Mouse (Mus musculus): ENCODE measurements around the gene Gm45753. TPM values are rescaled to one million over a fixed set of nuclear protein-coding genes. Genes with fewer than 3 reads are reported as not detected.
"Not testable (repeated sequence)": the region's sequence is repeated elsewhere in the genome, so short reads cannot be mapped to it uniquely, and the experiment has no call there.

The Gm45753 gene
- total RNA-seq (2021) = not detected
- long read RNA-seq, experiment 1 = 0 reads
- long read RNA-seq, experiment 2 = 0 reads

- DNase-seq = no peak
Measured at GRCm38 (mm10) chr8:45308366-45308765, at the start of gene Gm45753. Gm45753 (minus strand) TSS chr8:45308466.

GRCm38 (mm10) chr8:45355809-45356208 lies 47.5 kb upstream of the Gm45753 start:
- no peak for DNase-seq

GRCm38 (mm10) chr8:45345031-45345430 lies 36.8 kb upstream of the Gm45753 start:
- peak; percentile 66 for DNase-seq

DNA sequence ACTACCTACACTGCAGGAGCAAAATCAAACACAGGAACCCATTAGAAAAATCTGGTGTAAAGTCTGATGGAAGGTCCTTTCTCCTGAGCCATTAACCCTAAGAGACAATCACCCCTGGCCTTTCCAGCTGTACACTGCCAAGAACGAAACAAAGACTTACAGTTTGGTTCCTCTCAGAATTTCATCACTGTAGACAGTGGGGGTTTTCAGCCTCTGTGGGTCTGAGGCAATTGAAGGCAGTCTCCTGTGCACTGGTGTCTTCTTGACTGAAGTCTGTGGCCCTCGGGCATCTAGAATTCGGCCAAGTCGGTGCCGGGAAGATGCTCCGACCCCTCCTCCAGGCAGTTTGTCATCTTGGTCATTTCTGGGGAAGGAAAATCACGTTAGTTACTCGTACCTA lies 36.0 kb upstream of the Gm45753 start:
- DNase-seq = no peak

DNA sequence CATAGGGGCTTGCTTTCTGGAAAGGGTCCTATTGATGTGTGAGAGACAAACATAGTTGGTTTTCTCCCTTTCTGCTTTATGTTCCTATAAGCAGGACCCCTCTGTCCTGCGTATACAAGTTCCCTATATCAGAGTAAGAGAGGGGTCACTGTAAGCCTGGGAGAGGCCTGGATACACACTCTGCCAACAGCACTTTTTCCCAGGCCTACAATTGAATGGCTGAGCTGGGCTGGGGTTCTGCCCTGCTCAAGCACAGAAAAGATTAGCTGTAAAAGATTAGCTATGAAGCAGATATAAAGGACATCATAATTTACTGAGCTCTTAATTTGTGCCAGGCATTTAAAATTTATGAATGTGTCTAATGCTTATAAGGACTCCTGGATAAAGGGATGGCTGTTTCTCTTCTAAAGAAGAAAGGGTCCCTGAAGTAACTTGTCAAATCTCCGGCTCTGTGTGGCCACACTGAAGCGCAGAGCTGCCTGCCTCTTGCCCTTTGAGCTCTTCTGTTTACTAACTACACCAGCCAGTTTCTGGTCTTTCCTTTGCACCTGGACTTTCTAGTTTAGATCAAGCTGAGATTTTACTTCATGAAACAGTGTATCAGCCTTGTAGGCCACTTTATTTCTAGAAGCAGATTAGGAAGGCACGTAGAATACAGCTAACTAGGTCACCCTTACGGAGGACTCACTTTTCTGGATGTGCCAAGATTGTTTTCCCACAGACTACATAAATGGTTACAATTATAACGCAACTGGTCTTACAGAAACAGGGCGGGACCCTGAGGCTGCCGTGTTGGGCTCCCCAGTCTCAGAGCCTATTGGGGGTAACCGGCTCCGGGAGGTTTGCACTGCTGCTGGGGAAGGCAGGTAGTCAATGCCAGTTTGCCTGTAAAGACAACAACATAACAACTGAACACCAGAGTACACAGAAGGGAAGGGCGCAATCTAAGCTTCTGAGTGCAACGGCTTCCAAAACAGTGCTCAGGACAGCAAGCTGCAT lies 33.7 kb upstream of the Gm45753 start:
- no peak for DNase-seq

DNA sequence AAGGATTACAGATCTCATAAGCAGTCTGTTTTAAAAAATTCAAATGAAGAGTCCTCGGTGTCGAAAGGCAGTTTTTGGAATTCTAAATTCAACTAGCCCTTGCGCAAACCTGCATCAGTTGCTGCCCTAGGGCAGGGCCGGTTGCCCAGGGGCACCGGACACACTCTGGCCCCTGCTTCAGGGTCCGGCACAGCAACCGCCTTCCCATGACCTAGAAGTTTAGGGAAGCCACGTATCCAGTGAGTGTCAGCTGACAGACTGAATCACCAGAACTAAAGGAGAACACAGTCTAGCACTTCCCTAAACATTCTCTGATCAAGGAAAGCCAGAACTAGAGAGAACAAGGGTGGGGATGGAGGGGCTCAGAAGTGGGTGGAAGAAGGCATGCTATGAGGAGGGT lies 25.2 kb upstream of the Gm45753 start:
- DNase-seq = peak; percentile 24

DNA sequence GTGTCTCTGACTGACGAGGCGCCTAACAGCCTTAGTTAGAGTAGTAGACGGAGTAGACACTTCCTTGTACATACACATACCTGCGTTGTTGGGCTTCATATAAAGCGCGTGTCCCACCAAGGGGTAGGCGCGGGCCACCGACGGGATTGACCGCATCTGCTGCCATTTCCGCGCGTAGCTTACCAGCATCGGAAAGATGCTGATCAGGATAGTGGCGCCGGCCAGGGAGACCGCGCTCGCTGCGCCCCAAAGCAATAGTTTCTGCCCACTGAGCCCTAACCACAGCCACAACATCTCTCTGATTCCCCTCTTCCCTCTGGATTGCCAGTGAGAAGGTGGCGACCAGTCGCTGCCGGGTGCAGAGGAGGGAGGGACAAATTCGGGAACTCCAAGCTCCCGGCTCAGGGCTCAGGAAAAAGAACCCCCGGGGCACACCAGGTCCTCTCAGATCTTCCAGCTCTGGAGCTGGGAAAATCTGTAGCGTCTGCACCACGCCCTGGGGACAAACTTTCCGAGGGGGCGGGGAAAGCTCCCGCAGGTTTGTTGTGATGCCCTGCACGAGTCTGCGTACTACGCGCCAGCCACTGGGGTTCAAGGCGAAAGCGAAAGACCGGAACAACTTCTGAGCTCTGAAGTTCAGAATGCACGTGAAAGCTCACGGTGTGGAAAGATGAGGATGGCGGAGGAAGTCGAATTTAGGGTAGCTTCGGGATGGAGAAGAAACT lies 24.6 kb upstream of the Gm45753 start, which contains the start of gene Cyp4v3:
Gene Cyp4v3, minus strand, starts transcription at position 532 of the 725 bp plus-strand sequence.
- DNase-seq = peak; percentile 56

- DNase-seq = no peak
Measured at GRCm38 (mm10) chr8:45330856-45331255, 22.6 kb upstream of the Gm45753 start.

DNA sequence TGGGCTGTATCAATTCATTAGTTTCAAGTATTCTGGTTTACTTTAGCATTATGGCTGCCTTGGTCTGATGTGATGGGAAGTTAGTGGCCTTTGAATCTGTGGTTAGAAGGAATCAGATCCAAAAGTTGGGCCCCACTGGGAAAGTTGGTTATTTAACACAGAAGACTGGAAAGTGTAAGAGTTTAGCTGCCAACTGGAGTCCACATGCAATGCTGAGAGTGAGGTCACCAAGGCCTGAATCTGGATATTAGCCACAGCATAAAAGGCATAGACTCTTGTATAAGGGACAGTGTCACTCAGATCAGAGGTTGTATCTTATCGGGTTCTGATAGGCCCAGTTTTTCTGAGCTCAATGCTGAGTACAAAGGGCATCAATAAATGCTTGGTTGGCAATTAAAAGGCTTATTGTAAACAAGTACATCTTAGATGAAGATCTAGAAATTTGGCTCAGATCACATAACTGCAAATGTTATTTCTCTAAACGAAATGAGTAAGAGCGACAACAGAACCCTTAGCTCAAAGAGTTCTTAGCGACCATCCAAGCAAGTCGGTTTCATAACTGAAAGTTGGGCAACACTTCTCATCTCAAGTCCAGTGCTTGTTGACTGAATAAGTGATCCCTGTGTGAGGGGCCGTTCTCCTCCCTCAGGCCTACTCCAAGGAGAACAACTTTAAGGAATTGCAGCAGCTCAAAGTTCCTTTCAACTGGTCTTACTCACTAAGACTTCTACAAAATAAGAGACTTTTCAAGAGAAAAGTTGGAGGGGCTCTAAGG lies 21.1 kb upstream of the Gm45753 start:
- DNase-seq = no peak

- not testable (repeated sequence) for DNase-seq
Measured at GRCm38 (mm10) chr8:45327076-45327475, 18.8 kb upstream of the Gm45753 start.

DNA sequence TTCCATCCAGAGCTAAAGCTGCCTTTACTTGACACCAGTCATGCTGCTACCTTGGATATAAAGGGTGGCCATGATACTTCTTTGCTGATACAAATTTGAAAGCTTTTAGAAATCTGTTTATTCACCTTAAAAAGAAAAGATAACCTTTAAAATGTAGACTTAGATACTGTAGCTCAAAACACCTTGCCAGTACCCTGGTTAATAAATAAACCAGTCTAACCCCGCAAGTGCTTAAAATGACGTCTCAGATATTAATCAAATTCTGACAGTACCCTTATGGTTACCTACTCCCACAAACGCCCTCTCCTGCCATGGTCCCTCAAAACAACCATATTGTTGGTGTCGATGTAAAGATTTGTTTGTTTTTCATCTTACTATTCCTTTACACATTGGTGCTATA lies 15.9 kb upstream of the Gm45753 start:
- no peak for DNase-seq

GRCm38 (mm10) chr8:45321365-45321764 lies 13.1 kb upstream of the Gm45753 start:
- DNase-seq = no peak

GRCm38 (mm10) chr8:45320930-45321329 lies 12.7 kb upstream of the Gm45753 start:
- no peak for DNase-seq

DNA sequence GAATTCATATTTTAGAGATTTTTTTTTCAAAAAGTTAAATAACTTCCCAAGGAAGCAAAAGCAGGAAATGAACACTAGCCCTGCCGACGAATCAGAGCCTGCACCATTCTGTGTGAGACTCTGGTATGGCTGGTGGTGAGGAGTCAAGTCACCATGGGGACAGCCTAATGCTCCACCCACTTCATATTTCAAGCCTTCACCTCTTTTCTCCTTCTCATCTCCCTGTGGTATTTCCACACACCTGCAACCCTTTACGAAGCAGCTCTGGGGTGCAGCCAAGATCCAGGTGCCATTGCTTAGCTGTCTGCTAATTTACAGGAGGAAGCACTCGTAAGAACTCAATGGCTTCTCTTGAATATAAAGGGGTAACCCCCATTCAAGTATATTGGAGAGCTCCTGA lies 2.7 kb upstream of the Gm45753 start:
- no peak for DNase-seq

DNA sequence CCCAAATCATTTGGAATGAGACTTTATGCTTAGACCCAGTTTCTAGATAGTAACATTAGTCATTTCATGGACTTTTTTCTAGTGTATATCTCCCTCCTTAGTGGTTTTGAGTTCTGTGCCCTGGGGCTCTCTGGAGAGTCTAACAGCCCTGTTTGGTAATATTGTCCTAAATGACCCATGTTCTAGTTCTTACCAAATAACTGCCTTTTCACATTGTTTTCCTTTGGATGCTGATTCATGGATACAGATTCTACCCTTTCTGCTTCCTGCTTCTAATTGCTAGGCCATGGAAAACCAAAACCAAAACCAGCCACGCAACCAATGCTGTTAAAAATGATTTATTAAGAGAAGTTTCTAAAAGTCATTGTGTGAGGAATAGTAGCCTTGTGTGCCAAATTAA lies 2.8 kb downstream of the Gm45753 start:
- DNase-seq = no peak

GRCm38 (mm10) chr8:45304354-45304753 lies 3.9 kb downstream of the Gm45753 start:
- no peak for DNase-seq

GRCm38 (mm10) chr8:45302390-45302789 lies 5.9 kb downstream of the Gm45753 start:
- DNase-seq = no peak

DNA sequence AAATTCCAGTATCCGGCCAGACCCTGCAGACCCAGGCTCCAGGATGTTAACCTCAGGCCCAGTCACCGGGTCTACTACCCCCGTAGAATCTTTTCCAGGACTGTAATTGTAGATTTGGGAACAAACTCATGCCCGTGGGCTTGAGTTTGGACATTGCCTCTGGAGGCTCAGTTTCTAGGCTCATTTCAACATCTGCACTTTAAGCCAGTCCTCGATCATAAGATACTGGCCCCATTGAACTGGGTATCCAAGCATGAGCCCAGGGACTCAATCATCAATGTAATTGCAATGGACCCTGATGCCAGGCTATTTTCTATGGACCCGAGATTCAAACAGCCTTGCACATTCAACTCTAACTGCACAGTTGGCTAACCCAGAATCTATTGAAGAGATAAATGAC lies 13.0 kb downstream of the Gm45753 start:
- no peak for DNase-seq

- no peak for DNase-seq
Measured at GRCm38 (mm10) chr8:45294687-45295086, 13.6 kb downstream of the Gm45753 start, which contains the start of gene Klkb1. Klkb1 (minus strand) TSS chr8:45294859.

DNA sequence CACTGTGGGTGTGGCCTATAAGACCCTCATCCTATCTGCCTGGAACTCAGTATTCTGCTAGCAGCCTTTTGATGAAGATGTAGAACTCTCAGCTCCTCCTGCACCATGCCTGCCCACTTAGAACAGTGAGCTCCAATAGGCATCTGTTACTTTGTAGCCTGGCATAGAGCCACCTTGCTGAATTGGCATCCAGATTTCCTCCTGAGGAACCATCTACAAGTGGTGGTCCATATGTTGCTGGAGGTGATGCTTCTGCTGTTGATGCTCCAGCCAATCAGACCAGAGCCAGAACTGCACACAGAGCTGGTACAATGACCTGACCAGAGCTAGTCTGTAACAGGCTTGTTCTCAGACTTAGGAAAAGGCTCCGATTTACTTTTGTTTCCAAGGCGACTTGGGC lies 16.5 kb downstream of the Gm45753 start:
- no peak for DNase-seq

GRCm38 (mm10) chr8:45281630-45282029 lies 26.6 kb downstream of the Gm45753 start:
- no peak for DNase-seq

DNA sequence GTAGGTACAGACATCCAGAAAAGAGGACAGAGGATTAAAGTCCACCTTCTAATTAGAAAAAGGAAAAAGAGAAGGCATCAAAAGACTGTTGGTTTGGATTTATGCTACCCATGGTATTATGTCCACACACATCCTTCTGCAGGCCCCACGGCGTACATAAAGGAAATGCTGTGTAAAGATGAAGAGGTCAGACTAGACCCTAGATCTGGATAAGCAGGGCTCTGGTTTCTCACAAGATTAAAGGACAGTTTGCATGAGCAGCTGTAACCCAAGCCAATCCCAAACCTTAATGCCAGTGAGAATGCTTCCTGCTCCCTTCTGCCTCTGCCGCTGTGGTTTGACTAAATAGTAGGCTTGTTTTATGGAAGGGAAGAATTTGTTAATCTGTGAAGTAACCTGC lies 30.8 kb downstream of the Gm45753 start:
- no peak for DNase-seq
